Mouse (Mus musculus): ENCODE data around the gene Cpsf3.

Gene Cpsf3

GRCm38 (mm10) chr12:21330961-21331576 lies 45.9 kb downstream of the Cpsf3 start:
- DNase-seq (ENCODE audit: extremely low read depth, insufficient read length, low spot score): no peak

- no peak for DNase-seq (ENCODE audit: extremely low read depth, insufficient read length, low spot score)
Observed at GRCm38 (mm10) chr12:21331711-21332110, 46.5 kb downstream of the Cpsf3 start.

DNA sequence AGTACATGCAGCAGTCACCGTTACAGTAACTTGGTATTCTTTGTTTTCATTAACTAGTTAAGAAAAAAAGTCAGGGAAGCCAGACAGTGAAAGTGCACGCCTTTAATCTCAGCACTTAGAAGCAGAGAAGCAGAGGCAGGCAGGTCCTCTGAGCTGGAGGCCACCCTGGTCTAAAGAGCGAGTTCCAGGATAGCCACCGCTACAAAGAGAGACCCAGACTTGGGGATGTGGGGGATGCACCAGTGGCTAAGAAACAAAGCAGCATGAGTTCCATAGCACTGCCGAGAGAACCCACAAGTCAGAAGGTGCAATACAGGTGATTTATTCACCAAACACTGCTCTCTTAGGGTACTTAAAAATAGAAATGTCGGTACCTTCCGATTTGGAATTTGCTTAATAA lies 47.8 kb downstream of the Cpsf3 start:
- DNase-seq (ENCODE audit: extremely low read depth, insufficient read length, low spot score): no peak

- DNase-seq (ENCODE audit: extremely low read depth, insufficient read length, low spot score): no peak
Observed at GRCm38 (mm10) chr12:21333766-21334165, 48.6 kb downstream of the Cpsf3 start.

DNA sequence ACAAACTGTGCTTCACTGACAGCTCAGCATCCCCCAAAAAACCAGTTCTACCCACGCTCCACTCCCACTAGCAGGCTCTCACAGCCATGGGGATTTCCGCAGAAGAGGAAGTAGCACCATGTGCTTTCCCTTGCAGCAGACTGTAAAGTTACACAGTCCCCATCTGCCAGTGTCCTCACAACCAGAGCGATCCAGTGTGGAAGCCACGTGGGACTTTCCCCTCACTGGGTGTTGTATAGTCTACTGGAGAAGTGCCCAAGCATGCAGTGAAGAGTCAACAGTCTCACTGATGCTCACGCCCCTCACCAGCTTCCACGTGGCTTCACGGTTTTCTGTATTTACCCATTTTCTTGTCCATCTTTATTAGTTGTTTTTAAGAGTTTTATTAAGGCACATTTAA lies 50.7 kb downstream of the Cpsf3 start:
- no peak for DNase-seq (ENCODE audit: extremely low read depth, insufficient read length, low spot score)

- no peak for DNase-seq (ENCODE audit: extremely low read depth, insufficient read length, low spot score)
Observed at GRCm38 (mm10) chr12:21337171-21337570, 52.0 kb downstream of the Cpsf3 start.

GRCm38 (mm10) chr12:21340674-21341073 lies 55.5 kb downstream of the Cpsf3 start:
- DNase-seq (ENCODE audit: extremely low read depth, insufficient read length, low spot score): no peak

DNA sequence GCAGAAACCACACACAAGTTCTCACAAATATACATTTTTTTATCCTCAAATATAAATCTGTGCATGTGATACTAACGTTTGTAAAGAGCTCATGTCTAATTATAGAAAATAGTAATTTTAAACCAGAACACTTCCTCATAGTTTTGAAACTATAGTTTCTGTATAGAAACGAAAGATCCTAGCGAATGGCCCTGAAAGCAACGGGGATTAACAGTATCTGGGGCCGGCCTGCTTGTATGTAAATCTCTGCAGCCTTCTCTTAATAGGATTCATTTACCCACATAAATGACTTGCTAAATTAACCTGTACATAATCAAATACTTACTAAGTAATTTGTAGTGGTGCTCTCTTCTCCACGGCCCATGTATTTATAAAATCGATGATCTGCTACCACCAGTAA lies 61.8 kb downstream of the Cpsf3 start:
- DNase-seq (ENCODE audit: extremely low read depth, insufficient read length, low spot score): no peak

- no peak for DNase-seq (ENCODE audit: extremely low read depth, insufficient read length, low spot score)
Observed at GRCm38 (mm10) chr12:21350113-21350876, 65.1 kb downstream of the Cpsf3 start.

GRCm38 (mm10) chr12:21353681-21354080 lies 68.5 kb downstream of the Cpsf3 start:
- no peak for DNase-seq (ENCODE audit: extremely low read depth, insufficient read length, low spot score)

GRCm38 (mm10) chr12:21362686-21363085 lies 77.5 kb downstream of the Cpsf3 start:
- DNase-seq (ENCODE audit: extremely low read depth, insufficient read length, low spot score): no peak

GRCm38 (mm10) chr12:21363195-21363594 lies 78.0 kb downstream of the Cpsf3 start:
- DNase-seq (ENCODE audit: extremely low read depth, insufficient read length, low spot score): no peak

Measured in 3134 (cell line).